Mouse (Mus musculus) heart, embryonic 13.5 days (tissue): ENCODE measurements around the gene Chchd4. TPM values are rescaled to one million over a fixed set of nuclear protein-coding genes. Genes with fewer than 3 reads are reported as not detected.
A peak's percentile ranks its signal among the peaks of the same experiment; 100 is the strongest.
"Not testable (repeated sequence)": the region's sequence is repeated elsewhere in the genome, so short reads cannot be mapped to it uniquely, and the experiment has no call there.

Experiments
- ATAC-seq: fragments of 200-750 bp; cut with Nextera tagmentation; 2 replicates; pipeline ENCODE4 v1.8.0; 2017; ENCODE audit warnings: moderate TSS enrichment; ENCODE audit not compliant: insufficient number of reproducible peaks, low FRiP score, low TSS enrichment; ENCODE audit errors: extremely low read depth
- H3K27ac ChIP-seq: fragments of 300-500 bp; sonication (generic); replicated peaks from 2 replicates; pipeline ENCODE4 v1.5.1; 2015; ENCODE audit warnings: moderate library complexity, mild to moderate bottlenecking, inconsistent platforms
- H3K27me3 ChIP-seq: fragments of 300-500 bp; sonication (generic); replicated peaks from 2 replicates; pipeline ENCODE4 v1.6.1; 2015; ENCODE audit warnings: mild to moderate bottlenecking, inconsistent platforms
- H3K36me3 ChIP-seq: fragments of 300-500 bp; sonication (generic); 2 replicates; pipeline ENCODE4 v1.6.1; 2015; ENCODE audit warnings: mild to moderate bottlenecking, inconsistent platforms
- H3K4me1 ChIP-seq: fragments of 300-500 bp; sonication (generic); 2 replicates; pipeline ENCODE4 v1.6.1; 2015; ENCODE audit warnings: inconsistent platforms
- H3K4me2 ChIP-seq: fragments of 300-500 bp; sonication (generic); 2 replicates; pipeline ENCODE4 v1.6.1; 2015; ENCODE audit warnings: inconsistent platforms, mild to moderate bottlenecking, moderate library complexity
- H3K4me3 ChIP-seq: fragments of 300-500 bp; sonication (generic); 2 replicates; pipeline ENCODE4 v1.5.1; 2015; ENCODE audit warnings: moderate library complexity, mild to moderate bottlenecking, inconsistent platforms
- H3K9ac ChIP-seq: fragments of 300-500 bp; sonication (generic); 2 replicates; pipeline ENCODE4 v1.6.1; 2015; ENCODE audit warnings: inconsistent platforms, mild to moderate bottlenecking, moderate library complexity
- H3K9me3 ChIP-seq: fragments of 300-500 bp; sonication (generic); 2 replicates; pipeline ENCODE4 v1.6.1; 2016; ENCODE audit warnings: inconsistent platforms
- WGBS: fragments of 180-500 bp; shearing (Covaris S2); methylation state at CpG from one replicate; pipeline ENCODE4 v1.1.7; 2015; ENCODE audit warnings: mixed read lengths; 5-methylcytosine and 5-hydroxymethylcytosine counted together
- polyA plus RNA-seq: library from polyadenylated mRNA; unstranded; fragments of >200 nt; fragmentation: Nextera tagmentation; extraction: Ambion mirVana; gene quantifications from 2 replicates; pipeline ENCODE4 v1.2.1, GENCODE M21; 2015

Gene Chchd4
- polyA plus RNA-seq, 1 experiment from 2014 or later: 28.0 TPM

- H3K4me1 ChIP-seq: peaks cover 22% of the 10 kb centered on the region
- whole genome bisulfite sequencing: 35% methylated on average over 6 of the region's 6 CpGs
- peak overlapping the region; percentile 86 for H3K27ac ChIP-seq
- no peaks in the 10 kb centered on the region for H3K27me3 ChIP-seq
- no peak for ATAC-seq
- H3K36me3 ChIP-seq: peaks cover 40% of the 10 kb centered on the region
- peak overlapping the region; percentile 77 for H3K4me2 ChIP-seq
- peak overlapping the region; percentile 83 for H3K4me3 ChIP-seq
- H3K9me3 ChIP-seq: no peaks in the 10 kb centered on the region
- H3K9ac ChIP-seq: peak overlapping the region; percentile 88
These were observed 1.0 kb downstream of the Chchd4 start for GRCm38 (mm10) chr6:91472319-91472718.

- ATAC-seq, H3K9me3 ChIP-seq, H3K27ac ChIP-seq, H3K27me3 ChIP-seq, H3K4me3 ChIP-seq, H3K9ac ChIP-seq: not testable (repeated sequence)
- H3K4me1 ChIP-seq: peaks cover 22% of the 10 kb centered on the region
- H3K4me2 ChIP-seq: peak overlapping the region; percentile 77
- WGBS: 89% methylated on average over 3 of the region's 3 CpGs
- peaks cover 40% of the 10 kb centered on the region for H3K36me3 ChIP-seq
These were observed 1.9 kb downstream of the Chchd4 start for GRCm38 (mm10) chr6:91471427-91471826.

- 81% methylated on average over 2 of the region's 2 CpGs for WGBS
- H3K9me3 ChIP-seq: no peaks in the 10 kb centered on the region
These were observed 2.6 kb downstream of the Chchd4 start for GRCm38 (mm10) chr6:91470712-91471111.

GRCm38 (mm10) chr6:91467106-91467505, 6.2 kb downstream of the Chchd4 start:
- H3K9ac ChIP-seq: no peak overlapping the region
- no peak overlapping the region for H3K4me3 ChIP-seq
- peaks cover 5% of the 10 kb centered on the region for H3K4me1 ChIP-seq
- no peak overlapping the region for H3K27ac ChIP-seq
- H3K9me3 ChIP-seq: no peaks in the 10 kb centered on the region
- H3K4me2 ChIP-seq: no peak overlapping the region
- no peaks in the 10 kb centered on the region for H3K27me3 ChIP-seq
- 69% methylated on average over 1 of the region's 1 CpGs for WGBS
- peaks cover 74% of the 10 kb centered on the region for H3K36me3 ChIP-seq
- ATAC-seq: no peak

More at GRCm38 (mm10) chr6:91470712-91471111, 2.6 kb downstream of the Chchd4 start:
- H3K4me3 ChIP-seq: no peak overlapping the region
- peaks cover 22% of the 10 kb centered on the region for H3K4me1 ChIP-seq
- no peak overlapping the region for H3K4me2 ChIP-seq
- no peaks in the 10 kb centered on the region for H3K27me3 ChIP-seq
- no peak overlapping the region for H3K27ac ChIP-seq
- no peak overlapping the region for H3K9ac ChIP-seq
- peaks cover 44% of the 10 kb centered on the region for H3K36me3 ChIP-seq
- no peak for ATAC-seq

- Histone ChIP-seq H3K4me1 (no peaks in the 10 kb centered on the region), H3K27ac (no peak overlapping the region), H3K9ac (no peak overlapping the region), H3K27me3 (no peaks in the 10 kb centered on the region), H3K4me2 (no peak overlapping the region), H3K36me3 (peaks cover 71% of the 10 kb centered on the region), H3K4me3 (no peak overlapping the region), H3K9me3 (no peaks in the 10 kb centered on the region)
- no peak for ATAC-seq
- WGBS: 89% methylated on average over 2 of the region's 2 CpGs
These were observed 7.6 kb downstream of the Chchd4 start for GRCm38 (mm10) chr6:91465756-91466155.

- no peaks in the 10 kb centered on the region for H3K4me1 ChIP-seq
- no peak overlapping the region for H3K4me2 ChIP-seq
- peaks cover 18% of the 10 kb centered on the region for H3K36me3 ChIP-seq
- no peak for ATAC-seq
- no peaks in the 10 kb centered on the region for H3K9me3 ChIP-seq
- 88% methylated on average over 1 of the region's 1 CpGs for WGBS
- H3K4me3 ChIP-seq: no peak overlapping the region
- no peak overlapping the region for H3K27ac ChIP-seq
- H3K27me3 ChIP-seq: no peaks in the 10 kb centered on the region
- H3K9ac ChIP-seq: no peak overlapping the region
These were observed 13.9 kb downstream of the Chchd4 start for GRCm38 (mm10) chr6:91459471-91459870.

- peaks cover 8% of the 10 kb centered on the region; the same call in 1 of the 2 replicates for H3K27me3 ChIP-seq
- no peak overlapping the region for H3K4me2 ChIP-seq
- 27% methylated on average over 5 of the region's 5 CpGs for WGBS
- H3K4me3 ChIP-seq: no peak overlapping the region
- H3K36me3 ChIP-seq: no peaks in the 10 kb centered on the region
- H3K4me1 ChIP-seq: no peaks in the 10 kb centered on the region
- H3K27ac ChIP-seq: no peak overlapping the region
- no peaks in the 10 kb centered on the region for H3K9me3 ChIP-seq
- no peak overlapping the region for H3K9ac ChIP-seq
- ATAC-seq: no peak
These were observed 18.8 kb downstream of the Chchd4 start for GRCm38 (mm10) chr6:91454546-91454945.

GRCm38 (mm10) chr6:91452056-91452455, 21.3 kb downstream of the Chchd4 start:
- Histone ChIP-seq H3K9ac (no peak overlapping the region), H3K4me2 (no peak overlapping the region), H3K36me3 (no peaks in the 10 kb centered on the region), H3K27ac (no peak overlapping the region), H3K4me3 (no peak overlapping the region), H3K9me3 (no peaks in the 10 kb centered on the region), H3K27me3 (peaks cover 23% of the 10 kb centered on the region), H3K4me1 (no peaks in the 10 kb centered on the region)
- no peak for ATAC-seq
- WGBS: 42% methylated on average over 1 of the region's 1 CpGs

- Histone ChIP-seq H3K9ac (no peak overlapping the region), H3K4me3 (no peak overlapping the region), H3K27me3 (peaks cover 34% of the 10 kb centered on the region), H3K9me3 (no peaks in the 10 kb centered on the region), H3K27ac (no peak overlapping the region), H3K36me3 (no peaks in the 10 kb centered on the region), H3K4me1 (no peaks in the 10 kb centered on the region), H3K4me2 (no peak overlapping the region)
- 50% methylated on average over 3 of the region's 3 CpGs for whole genome bisulfite sequencing
- ATAC-seq: no peak
These were observed 23.7 kb downstream of the Chchd4 start for GRCm38 (mm10) chr6:91449472-91450225.

- Histone ChIP-seq H3K9ac (no peak overlapping the region), H3K4me1 (peaks cover 7% of the 10 kb centered on the region), H3K27ac (no peak overlapping the region), H3K27me3 (peaks cover 37% of the 10 kb centered on the region), H3K36me3 (no peaks in the 10 kb centered on the region), H3K9me3 (no peaks in the 10 kb centered on the region), H3K4me2 (no peak overlapping the region), H3K4me3 (no peak overlapping the region)
- no peak for ATAC-seq
- 60% methylated on average over 3 of the region's 3 CpGs for WGBS
These were observed 28.0 kb downstream of the Chchd4 start for GRCm38 (mm10) chr6:91445316-91445715.

GRCm38 (mm10) chr6:91441145-91441662, 32.1 kb downstream of the Chchd4 start:
- Histone ChIP-seq H3K4me1 (peaks cover 8% of the 10 kb centered on the region), H3K27ac (peak overlapping the region; percentile 70), H3K4me2 (peak overlapping the region; percentile 97), H3K36me3 (no peaks in the 10 kb centered on the region), H3K27me3 (peaks cover 35% of the 10 kb centered on the region), H3K9me3 (no peaks in the 10 kb centered on the region), H3K4me3 (peak overlapping the region; percentile 78), H3K9ac (peak overlapping the region; percentile 84)
- ATAC-seq: no peak
- 2% methylated on average over 19 of the region's 19 CpGs for WGBS
